Mouse (Mus musculus) testis, adult 10 weeks (tissue): Measurements from ENCODE around the gene Olfr791. TPM values are rescaled to one million over a fixed set of nuclear protein-coding genes. Genes with fewer than 3 reads are reported as not detected.

ENCODE experiments used
- polyA plus RNA-seq: library from polyadenylated mRNA; stranded (reverse); fragments of 350-450 nt; fragmentation: Illumina TruSeq; extraction: RNeasy Lipid Tissue Mini Kit (QIAGEN cat#74804); gene quantifications from one replicate; pipeline ENCODE4 v1.2.3, GENCODE M21; 2014; ENCODE audit warnings: low read depth, low replicate concordance

Olfr791 gene
- not detected for polyA plus RNA-seq

DNA sequence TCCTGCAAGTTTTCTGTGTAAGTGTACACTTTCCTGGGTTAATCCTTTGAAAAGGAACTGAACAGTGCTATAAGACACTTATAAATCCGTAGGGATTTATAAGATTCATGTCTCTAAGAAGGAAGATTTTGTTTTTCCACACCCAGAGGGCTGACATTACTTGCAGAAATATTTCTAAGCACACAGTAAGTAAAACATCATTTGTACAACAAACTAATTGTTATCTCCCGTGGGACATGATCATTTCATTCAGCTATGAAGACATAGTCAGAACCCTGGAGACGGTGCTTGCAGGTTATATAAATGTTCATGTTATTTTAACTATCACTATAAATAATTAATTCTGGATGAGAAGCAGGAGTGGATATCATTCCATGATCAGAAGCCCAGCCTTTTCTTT lies at the start of gene Olfr791:
TSS of gene Olfr791 (plus strand) at position 301 of the 400 bp plus-strand sequence.

DNA sequence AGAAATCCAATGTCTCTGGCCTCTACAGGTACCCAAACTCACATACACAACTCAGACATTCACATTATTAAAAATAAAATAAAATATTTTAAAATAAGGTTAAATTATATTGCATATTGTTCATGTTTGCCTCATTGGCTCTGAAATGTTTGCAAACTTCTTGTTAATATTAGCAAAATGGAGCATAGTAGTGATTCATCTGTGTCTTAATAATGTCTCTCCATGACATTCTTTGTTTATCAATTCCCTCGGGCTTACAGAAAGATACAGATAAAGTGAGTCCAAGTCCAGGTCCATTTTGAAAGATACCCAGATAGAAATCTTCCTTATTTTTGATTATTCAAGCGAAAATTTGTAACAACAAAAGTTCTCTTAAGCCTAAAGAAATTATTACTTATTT lies 37.1 kb upstream of the Olfr791 start, which contains the start of gene Olfr789:
TSS of gene Olfr789 (plus strand) at position 301 of the 400 bp plus-strand sequence.

DNA sequence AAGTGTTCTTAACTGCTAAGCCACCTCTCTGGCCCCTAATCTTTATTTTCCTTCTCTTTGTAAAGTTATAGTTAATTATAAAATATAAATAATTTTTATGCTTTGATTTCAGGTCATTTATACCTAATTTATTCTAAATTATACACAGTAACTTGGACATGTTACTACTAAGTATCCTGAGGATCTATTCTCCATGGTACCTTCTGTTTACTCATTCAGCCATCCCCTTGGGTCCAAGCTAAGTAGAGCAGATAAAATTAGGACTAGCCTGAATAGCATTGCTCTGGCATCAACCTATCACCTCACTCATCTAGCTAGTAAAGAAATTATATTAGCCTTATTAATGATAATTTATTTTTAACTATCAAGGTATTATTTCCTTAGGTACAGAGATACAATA lies 23.4 kb upstream of the Olfr791 start, which contains the start of gene Olfr790:
TSS of gene Olfr790 (plus strand) at position 301 of the 400 bp plus-strand sequence.

DNA sequence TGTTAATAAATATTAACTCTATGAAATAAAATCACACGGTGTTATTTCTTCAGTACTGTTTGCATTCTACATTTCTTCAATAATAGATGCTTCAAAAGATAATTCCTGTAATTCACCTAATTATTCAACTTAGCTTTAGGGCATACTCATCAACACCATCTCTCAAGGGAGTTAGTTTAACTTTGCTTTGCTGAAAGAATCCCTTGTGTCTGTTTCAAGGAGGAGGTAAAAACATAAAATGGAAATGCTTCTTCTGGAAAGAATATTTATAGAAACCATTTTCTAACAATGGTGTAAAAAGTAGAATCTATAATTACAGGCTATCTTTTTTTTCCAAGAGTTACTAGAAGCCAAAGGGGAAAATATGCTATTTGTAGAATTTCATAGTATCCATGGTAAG lies 17.3 kb downstream of the Olfr791 start, which contains the start of gene Olfr792:
TSS of gene Olfr792 (plus strand) at position 301 of the 400 bp plus-strand sequence.

DNA sequence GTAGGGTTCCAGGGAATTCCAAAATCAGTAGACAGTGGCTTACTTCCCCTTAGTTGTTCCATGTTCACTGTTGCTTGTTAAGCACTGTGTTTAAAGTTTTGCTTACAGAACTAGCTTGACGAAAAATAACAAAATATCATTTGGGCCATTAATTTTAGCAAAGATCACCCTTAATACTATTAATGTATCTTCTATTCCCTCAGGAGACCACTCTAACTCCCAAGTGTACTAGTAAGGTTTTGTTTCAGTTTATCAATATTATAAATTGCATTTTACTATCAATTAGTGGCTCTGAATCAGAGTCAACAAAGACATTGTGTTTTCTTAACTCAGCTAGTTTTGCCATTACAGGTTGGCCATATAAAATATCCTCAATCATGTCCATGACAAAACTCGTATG lies 45.8 kb downstream of the Olfr791 start, which contains the start of gene Olfr794:
TSS of gene Olfr794 (plus strand) at position 301 of the 400 bp plus-strand sequence.

Other genes with a start within 250 kb of the Olfr791 start
- not detected for gene Olfr780, start 203.7 kb upstream of the Olfr791 start, polyA plus RNA-seq
- gene Olfr781, start 192.9 kb upstream of the Olfr791 start, polyA plus RNA-seq = not detected
- gene Olfr782, start 172.9 kb upstream of the Olfr791 start, polyA plus RNA-seq = not detected
- not detected for gene Olfr784, start 137.7 kb upstream of the Olfr791 start, polyA plus RNA-seq
- gene Olfr785, start 116.4 kb upstream of the Olfr791 start, polyA plus RNA-seq = not detected
- gene Olfr786, start 94.5 kb upstream of the Olfr791 start, polyA plus RNA-seq = not detected
- 2.5 TPM for gene Olfr787, start 59.9 kb upstream of the Olfr791 start, polyA plus RNA-seq
- 2.0 TPM for gene Olfr788, start 50.8 kb upstream of the Olfr791 start, polyA plus RNA-seq
- gene Olfr789, start 37.0 kb upstream of the Olfr791 start, polyA plus RNA-seq = 0.25 TPM
- 0.53 TPM for gene Olfr790, start 23.3 kb upstream of the Olfr791 start, polyA plus RNA-seq
- gene Olfr792, start 17.4 kb downstream of the Olfr791 start, polyA plus RNA-seq = 0.13 TPM
- gene Olfr794, start 45.9 kb downstream of the Olfr791 start, polyA plus RNA-seq = 0.08 TPM
- gene Olfr796, start 90.8 kb downstream of the Olfr791 start, polyA plus RNA-seq = not detected
- gene Olfr798, start 106.1 kb downstream of the Olfr791 start, polyA plus RNA-seq = not detected
- gene Olfr799, start 115.7 kb downstream of the Olfr791 start, polyA plus RNA-seq = not detected
- gene Olfr800, start 135.9 kb downstream of the Olfr791 start, polyA plus RNA-seq = not detected
- gene Olfr801, start 152.1 kb downstream of the Olfr791 start, polyA plus RNA-seq = not detected
- not detected for gene Olfr802, start 166.4 kb downstream of the Olfr791 start, polyA plus RNA-seq
- not detected for gene Olfr803, start 172.5 kb downstream of the Olfr791 start, polyA plus RNA-seq
- not detected for gene Olfr804, start 181.4 kb downstream of the Olfr791 start, polyA plus RNA-seq
- not detected for gene Olfr805, start 207.6 kb downstream of the Olfr791 start, polyA plus RNA-seq
- not detected for gene Olfr806, start 220.1 kb downstream of the Olfr791 start, polyA plus RNA-seq
- gene Olfr807, start 236.0 kb downstream of the Olfr791 start, polyA plus RNA-seq = not detected
- not detected for gene Olfr808, start 243.7 kb downstream of the Olfr791 start, polyA plus RNA-seq